In the genomic region with DNA sequence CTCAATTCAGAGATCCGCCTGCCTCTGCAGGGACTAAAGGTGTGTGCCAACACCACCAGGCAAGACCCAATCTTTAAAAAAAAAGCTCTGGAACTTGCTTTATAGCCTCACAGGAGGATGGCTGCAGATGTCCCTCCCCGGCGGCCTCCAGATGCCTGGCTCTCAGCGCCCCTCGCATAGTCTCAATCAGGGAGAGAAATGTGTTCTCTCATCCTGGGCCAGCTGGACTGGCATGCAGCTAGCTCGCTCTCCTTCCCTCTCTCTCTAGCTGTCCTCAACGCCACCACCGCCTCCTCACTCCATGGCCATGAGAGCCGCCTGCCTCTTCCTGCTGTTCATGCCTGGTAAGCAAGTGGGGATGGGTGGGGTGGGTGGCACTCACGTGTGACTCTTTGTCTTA, we compare ENCODE assay signal across 7 mouse cellular contexts. TPM values are rescaled to one million over a fixed set of nuclear protein-coding genes. Genes with fewer than 3 reads are reported as not detected.
DNase-seq lines count a peak whose midpoint lies in the region; ATAC-seq and TF ChIP-seq lines count a peak whose summit lies in the region.

No protein-coding gene starts in this region.

- peak overlapping the region; percentile 79; the same call in 1 of the 2 replicates for H3K4me2 ChIP-seq in lung, embryonic 14.5 days
- peak overlapping the region; percentile 73 for H3K4me2 ChIP-seq in embryonic facial prominence, embryonic 15.5 days (replicated peaks)
- H3K4me2 ChIP-seq in hindbrain, embryonic 16.5 days (ENCODE audit: low read length) = peak overlapping the region; percentile 67
- H3K4me2 ChIP-seq in stomach, embryonic 14.5 days (replicated peaks; ENCODE audit: low read depth, low read length) = peak overlapping the region; percentile 86

- H3K4me3 ChIP-seq in lung, embryonic 14.5 days (ENCODE audit: low read depth, low read length) = peak overlapping the region; percentile 11; the same call in 1 of the 2 replicates
- H3K4me3 ChIP-seq in embryonic facial prominence, embryonic 15.5 days (replicated peaks) = peak overlapping the region; percentile 69
- no peak overlapping the region for H3K4me3 ChIP-seq in hindbrain, embryonic 16.5 days (ENCODE audit: low read length)
- H3K4me3 ChIP-seq in stomach, embryonic 14.5 days (ENCODE audit: low read depth, low read length) = no peak overlapping the region

- DNase-seq in lung, embryonic 14.5 days = no peak
- DNase-seq in lung, adult 18-20 months = no peak
- no peak for DNase-seq in yolk sac, embryonic 10.5 days (ENCODE audit: low spot score)

- H3K9ac ChIP-seq in lung, embryonic 14.5 days = no peak overlapping the region
- H3K9ac ChIP-seq in embryonic facial prominence, embryonic 15.5 days = no peak overlapping the region
- no peak overlapping the region for H3K9ac ChIP-seq in hindbrain, embryonic 16.5 days (ENCODE audit: low read depth, low read length)
- no peak overlapping the region for H3K9ac ChIP-seq in stomach, embryonic 14.5 days (replicated peaks; ENCODE audit: low read depth, low read length)

- no peaks in the 10 kb centered on the region for H3K9me3 ChIP-seq in lung, embryonic 14.5 days (ENCODE audit: low read depth, low read length)
- H3K9me3 ChIP-seq in embryonic facial prominence, embryonic 15.5 days (replicated peaks) = no peaks in the 10 kb centered on the region
- no peaks in the 10 kb centered on the region for H3K9me3 ChIP-seq in hindbrain, embryonic 16.5 days (ENCODE audit: control insufficient read depth, low read length)
- H3K9me3 ChIP-seq in stomach, embryonic 14.5 days (ENCODE audit: control insufficient read depth, low read depth, low read length) = no peaks in the 10 kb centered on the region

- no peak for TF ChIP-seq CTCF in lung, embryonic 14.5 days (IDR thresholded peaks at IDR 0.05; ENCODE audit: low read depth)

- no peaks in the 10 kb centered on the region for H3K4me1 ChIP-seq in lung, embryonic 14.5 days (ENCODE audit: insufficient read depth)
- peaks cover 65% of the 10 kb centered on the region for H3K4me1 ChIP-seq in embryonic facial prominence, embryonic 15.5 days
- peaks cover 18% of the 10 kb centered on the region for H3K4me1 ChIP-seq in hindbrain, embryonic 16.5 days (ENCODE audit: control insufficient read depth, insufficient read depth, low read depth, low read length)
- H3K4me1 ChIP-seq in stomach, embryonic 14.5 days (ENCODE audit: control insufficient read depth, insufficient read depth, low read length) = peaks cover 13% of the 10 kb centered on the region

- no peak for ATAC-seq in lung, embryonic 14.5 days (ENCODE audit: insufficient read depth)
- ATAC-seq in embryonic facial prominence, embryonic 15.5 days (ENCODE audit: insufficient number of reproducible peaks, low FRiP score, low TSS enrichment, low read depth) = no peak
- no peak for ATAC-seq in hindbrain, embryonic 16.5 days
- no peak for ATAC-seq in stomach, embryonic 14.5 days (ENCODE audit: insufficient number of reproducible peaks, insufficient read depth, low FRiP score, low read depth)
- no peak for ATAC-seq in CD4-positive, CD25-positive, alpha-beta regulatory T cell, adult 4 months

- WGBS in lung, embryonic 14.5 days = 76% methylated on average over 10 of the region's 10 CpGs
- WGBS in embryonic facial prominence, embryonic 15.5 days = 54% methylated on average over 10 of the region's 10 CpGs
- WGBS in hindbrain, embryonic 16.5 days = 58% methylated on average over 10 of the region's 10 CpGs
- 85% methylated on average over 9 of the region's 10 CpGs for WGBS in stomach, embryonic 14.5 days

- no peaks in the 10 kb centered on the region for H3K27me3 ChIP-seq in lung, embryonic 14.5 days (ENCODE audit: insufficient read depth, low read length)
- no peaks in the 10 kb centered on the region for H3K27me3 ChIP-seq in embryonic facial prominence, embryonic 15.5 days
- no peaks in the 10 kb centered on the region for H3K27me3 ChIP-seq in hindbrain, embryonic 16.5 days (replicated peaks; ENCODE audit: control insufficient read depth, insufficient read depth, low read length)
- no peaks in the 10 kb centered on the region for H3K27me3 ChIP-seq in stomach, embryonic 14.5 days (ENCODE audit: control insufficient read depth, insufficient read depth, low read length)

- no peak overlapping the region for H3K27ac ChIP-seq in lung, embryonic 14.5 days (ENCODE audit: low read depth)
- H3K27ac ChIP-seq in embryonic facial prominence, embryonic 15.5 days (replicated peaks) = peak overlapping the region; percentile 96
- H3K27ac ChIP-seq in hindbrain, embryonic 16.5 days (ENCODE audit: low read depth, low read length) = no peak overlapping the region; the same call in 1 of the 2 replicates
- H3K27ac ChIP-seq in stomach, embryonic 14.5 days (ENCODE audit: low read length) = 0 out of 2 replicates have a peak overlapping the region, but pooled peaks have one; percentile 90

- H3K36me3 ChIP-seq in lung, embryonic 14.5 days (ENCODE audit: insufficient read depth) = peaks cover 58% of the 10 kb centered on the region
- peaks cover 50% of the 10 kb centered on the region for H3K36me3 ChIP-seq in embryonic facial prominence, embryonic 15.5 days
- peaks cover 14% of the 10 kb centered on the region for H3K36me3 ChIP-seq in hindbrain, embryonic 16.5 days (ENCODE audit: control insufficient read depth, insufficient read depth, low read length)
- peaks cover 41% of the 10 kb centered on the region for H3K36me3 ChIP-seq in stomach, embryonic 14.5 days (ENCODE audit: control insufficient read depth, insufficient read depth, low read length)

RNA-seq across cellular contexts. Expression of a gene that starts 2.3 kb away (rescaled TPM):
- polyA plus RNA-seq in lung, embryonic 14.5 days (2014; fragmentation: Nextera tagmentation; extraction: Ambion mirVana) = 517 and 566 TPM in 2 replicates
- 923 and 969 TPM in 2 replicates for polyA plus RNA-seq in embryonic facial prominence, embryonic 15.5 days (2015; fragmentation: Nextera tagmentation; extraction: Ambion mirVana)
- 130 and 180 TPM in 2 replicates for polyA plus RNA-seq in hindbrain, embryonic 16.5 days (2015; fragmentation: Nextera tagmentation; extraction: Ambion mirVana)
- 633 and 721 TPM in 2 replicates for polyA plus RNA-seq in stomach, embryonic 14.5 days (2014; fragmentation: Nextera tagmentation; extraction: Ambion mirVana)
- polyA plus RNA-seq in CD4-positive, CD25-positive, alpha-beta regulatory T cell, adult 4 months (2017; shearing (Covaris generic)) = not detected

RNA-seq across cellular contexts. Expression of a gene that starts 25.9 kb away (rescaled TPM):
- 34.0 and 37.2 TPM in 2 replicates for polyA plus RNA-seq in lung, embryonic 14.5 days (2014; fragmentation: Nextera tagmentation; extraction: Ambion mirVana)
- 47.2 and 48.1 TPM in 2 replicates for polyA plus RNA-seq in embryonic facial prominence, embryonic 15.5 days (2015; fragmentation: Nextera tagmentation; extraction: Ambion mirVana)
- 185 and 196 TPM in 2 replicates for polyA plus RNA-seq in hindbrain, embryonic 16.5 days (2015; fragmentation: Nextera tagmentation; extraction: Ambion mirVana)
- polyA plus RNA-seq in stomach, embryonic 14.5 days (2014; fragmentation: Nextera tagmentation; extraction: Ambion mirVana) = 36.0 and 37.1 TPM in 2 replicates
- polyA plus RNA-seq in CD4-positive, CD25-positive, alpha-beta regulatory T cell, adult 4 months (2017; shearing (Covaris generic)) = 1 to 10 TPM; 4.0 to 5.9 TPM

RNA-seq across cellular contexts. Expression of a gene that starts 47.8 kb away (rescaled TPM):
- polyA plus RNA-seq in lung, embryonic 14.5 days (2014; fragmentation: Nextera tagmentation; extraction: Ambion mirVana) = 7.4 and 9.8 TPM in 2 replicates
- 6.9 and 7.0 TPM in 2 replicates for polyA plus RNA-seq in embryonic facial prominence, embryonic 15.5 days (2015; fragmentation: Nextera tagmentation; extraction: Ambion mirVana)
- 4.6 and 4.9 TPM in 2 replicates for polyA plus RNA-seq in hindbrain, embryonic 16.5 days (2015; fragmentation: Nextera tagmentation; extraction: Ambion mirVana)
- polyA plus RNA-seq in stomach, embryonic 14.5 days (2014; fragmentation: Nextera tagmentation; extraction: Ambion mirVana) = 5.9 and 7.4 TPM in 2 replicates
- 1 to 10 TPM in 1 of 2 experiments, not detected in 1; 1.4 TPM for polyA plus RNA-seq in CD4-positive, CD25-positive, alpha-beta regulatory T cell, adult 4 months (2017; shearing (Covaris generic))

RNA-seq across cellular contexts. Expression of a gene that starts 51.6 kb away (rescaled TPM):
- 382 and 392 TPM in 2 replicates for polyA plus RNA-seq in lung, embryonic 14.5 days (2014; fragmentation: Nextera tagmentation; extraction: Ambion mirVana)
- polyA plus RNA-seq in embryonic facial prominence, embryonic 15.5 days (2015; fragmentation: Nextera tagmentation; extraction: Ambion mirVana) = 356 and 362 TPM in 2 replicates
- 490 and 530 TPM in 2 replicates for polyA plus RNA-seq in hindbrain, embryonic 16.5 days (2015; fragmentation: Nextera tagmentation; extraction: Ambion mirVana)
- 388 and 401 TPM in 2 replicates for polyA plus RNA-seq in stomach, embryonic 14.5 days (2014; fragmentation: Nextera tagmentation; extraction: Ambion mirVana)
- 100 to 1,000 TPM; 250 to 293 TPM for polyA plus RNA-seq in CD4-positive, CD25-positive, alpha-beta regulatory T cell, adult 4 months (2017; shearing (Covaris generic))

Comparison
In these comparisons a context has a peak if more than half of its experiments do, and no peak if none do; other contexts are left out.
1. H3K27ac ChIP-seq: peak in embryonic facial prominence, embryonic 15.5 days (single experiment) and stomach, embryonic 14.5 days (single experiment); none in lung, embryonic 14.5 days (single experiment) and hindbrain, embryonic 16.5 days (single experiment).
2. H3K4me3 ChIP-seq: peak in lung, embryonic 14.5 days (single experiment) and embryonic facial prominence, embryonic 15.5 days (single experiment); none in hindbrain, embryonic 16.5 days (single experiment) and stomach, embryonic 14.5 days (single experiment).
3. RNA of a gene that starts 2.3 kb away (polyA plus RNA-seq): 923 to 969 TPM in embryonic facial prominence, embryonic 15.5 days, 633 to 721 TPM in stomach, embryonic 14.5 days, 517 to 566 TPM in lung, embryonic 14.5 days and 130 to 180 TPM in hindbrain, embryonic 16.5 days; not detected in CD4-positive, CD25-positive, alpha-beta regulatory T cell, adult 4 months; every median in the first group is over 100 times any median in the second.
4. Peak in every context shown above with its lines, with median percentiles within 50 percentile points of each other: H3K4me2 ChIP-seq.